Mouse (Mus musculus) splenic B cell, adult 2 months (primary cell): ENCODE results near the gene Sdf2.
A peak's percentile ranks its signal among the peaks of the same experiment; 100 is the strongest.

ENCODE experiments used
- DNase-seq: peaks from one replicate; pipeline ENCODE4 v3.0.0-alpha.2; 2011; ENCODE audit warnings: low read depth, low spot score
- H3K27me3 ChIP-seq: 2 replicates; pipeline ENCODE4 v1.6.1; 2012; ENCODE audit warnings: mild to moderate bottlenecking, low read length, moderate library complexity, mixed read lengths; ENCODE audit not compliant: control insufficient read depth, poor library complexity, insufficient read depth, severe bottlenecking
- H3K36me3 ChIP-seq: 2 replicates; pipeline ENCODE4 v1.6.1; 2012; ENCODE audit warnings: mild to moderate bottlenecking, low read length, moderate library complexity, mixed read lengths; ENCODE audit not compliant: control insufficient read depth, poor library complexity, insufficient read depth, severe bottlenecking

Sdf2 gene

GRCm38 (mm10) chr11:78245627-78246317, at the start of gene Sdf2, which contains the start of gene Supt6:
Gene Sdf2 (plus strand): TSS chr11:78245746.
Gene Supt6 (minus strand): TSS chr11:78245987.
- Histone ChIP-seq H3K36me3 (no peaks in the 10 kb centered on the region; the same call in 1 of the 2 replicates), H3K27me3 (no peaks in the 10 kb centered on the region)
- peak; percentile 87 for DNase-seq

GRCm38 (mm10) chr11:78202372-78202771, 43.2 kb upstream of the Sdf2 start:
- Histone ChIP-seq H3K27me3 (no peaks in the 10 kb centered on the region), H3K36me3 (peaks cover 5% of the 10 kb centered on the region; the same call in 1 of the 2 replicates)
- DNase-seq, result no peak

GRCm38 (mm10) chr11:78204287-78204686, 41.3 kb upstream of the Sdf2 start:
- H3K36me3 ChIP-seq, result peaks cover 12% of the 10 kb centered on the region
- no peaks in the 10 kb centered on the region for H3K27me3 ChIP-seq
- DNase-seq, result no peak

GRCm38 (mm10) chr11:78205361-78206206, 40.0 kb upstream of the Sdf2 start:
- Histone ChIP-seq H3K36me3 (peaks cover 18% of the 10 kb centered on the region), H3K27me3 (no peaks in the 10 kb centered on the region)
- no peak for DNase-seq

GRCm38 (mm10) chr11:78207190-78207589, 38.4 kb upstream of the Sdf2 start:
- H3K27me3 ChIP-seq, result no peaks in the 10 kb centered on the region
- H3K36me3 ChIP-seq, result peaks cover 18% of the 10 kb centered on the region
- no peak for DNase-seq

GRCm38 (mm10) chr11:78209886-78210285, 35.7 kb upstream of the Sdf2 start:
- DNase-seq, result no peak
- Histone ChIP-seq H3K27me3 (no peaks in the 10 kb centered on the region), H3K36me3 (peaks cover 15% of the 10 kb centered on the region)

GRCm38 (mm10) chr11:78210615-78211014, 34.9 kb upstream of the Sdf2 start:
- DNase-seq, result no peak
- Histone ChIP-seq H3K27me3 (no peaks in the 10 kb centered on the region), H3K36me3 (peaks cover 18% of the 10 kb centered on the region)

GRCm38 (mm10) chr11:78211513-78211912, 34.0 kb upstream of the Sdf2 start:
- peaks cover 19% of the 10 kb centered on the region for H3K36me3 ChIP-seq
- H3K27me3 ChIP-seq, result no peaks in the 10 kb centered on the region
- no peak for DNase-seq

GRCm38 (mm10) chr11:78213086-78213817, 32.3 kb upstream of the Sdf2 start:
- H3K27me3 ChIP-seq, result no peaks in the 10 kb centered on the region
- DNase-seq, result peak; percentile 65
- peaks cover 17% of the 10 kb centered on the region for H3K36me3 ChIP-seq

GRCm38 (mm10) chr11:78215709-78216317, 29.7 kb upstream of the Sdf2 start:
- DNase-seq, result no peak
- H3K36me3 ChIP-seq, result peaks cover 9% of the 10 kb centered on the region
- no peaks in the 10 kb centered on the region for H3K27me3 ChIP-seq

- Histone ChIP-seq H3K36me3 (peaks cover 29% of the 10 kb centered on the region), H3K27me3 (no peaks in the 10 kb centered on the region)
- DNase-seq, result no peak
Observed at GRCm38 (mm10) chr11:78223586-78223985, 22.0 kb upstream of the Sdf2 start.

- Histone ChIP-seq H3K36me3 (peaks cover 17% of the 10 kb centered on the region), H3K27me3 (no peaks in the 10 kb centered on the region)
- DNase-seq, result no peak
Observed at GRCm38 (mm10) chr11:78231518-78231917, 14.0 kb upstream of the Sdf2 start.

GRCm38 (mm10) chr11:78240193-78240857, 5.2 kb upstream of the Sdf2 start:
- no peak for DNase-seq
- H3K36me3 ChIP-seq, result no peaks in the 10 kb centered on the region
- H3K27me3 ChIP-seq, result no peaks in the 10 kb centered on the region

GRCm38 (mm10) chr11:78245261-78245626, 302 bp upstream of the Sdf2 start:
- DNase-seq, result no peak
- Histone ChIP-seq H3K27me3 (no peaks in the 10 kb centered on the region), H3K36me3 (no peaks in the 10 kb centered on the region; the same call in 1 of the 2 replicates)
